In the genomic region with DNA sequence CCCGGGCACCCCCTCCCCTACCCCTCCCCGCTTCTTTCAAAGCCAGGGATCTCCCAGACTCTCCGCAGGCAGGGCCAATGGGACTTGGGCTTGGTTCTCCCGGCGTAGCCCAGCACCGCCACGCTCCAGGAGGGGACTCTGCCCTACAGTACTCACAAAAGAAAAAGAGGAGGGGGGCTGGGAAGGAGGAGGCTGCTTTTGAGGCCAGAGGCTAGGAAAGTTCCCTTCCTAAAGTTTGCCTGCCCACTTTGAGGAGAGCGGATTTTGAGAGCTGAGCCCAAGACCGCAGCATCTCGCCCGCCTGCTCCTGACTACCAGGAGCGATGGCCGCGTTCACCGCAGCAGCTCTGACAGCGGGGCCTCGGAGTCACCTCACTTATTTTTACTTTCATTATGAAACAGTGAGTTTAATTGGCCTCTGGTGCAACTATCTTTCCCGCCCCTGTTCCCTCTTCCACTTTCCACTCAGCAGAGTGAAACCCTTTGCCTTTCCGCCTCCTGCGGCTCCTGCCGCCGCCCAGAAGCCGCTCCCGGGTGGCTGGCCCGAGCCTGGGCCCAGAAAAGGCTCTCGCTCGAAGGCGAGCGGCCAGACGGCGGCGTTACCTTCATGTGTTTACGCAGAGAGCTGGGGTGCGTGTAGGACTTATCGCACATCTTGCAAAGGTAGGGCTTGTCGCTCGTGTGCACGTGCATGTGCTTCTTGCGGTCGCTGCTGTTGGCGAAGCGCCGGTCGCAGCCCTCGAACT, we compare ENCODE assay signal across 8 mouse cellular contexts. TPM values are rescaled to one million over a fixed set of nuclear protein-coding genes. Genes with fewer than 3 reads are reported as not detected.
DNase-seq lines count a peak whose midpoint lies in the region; ATAC-seq and TF ChIP-seq lines count a peak whose summit lies in the region.

A gene (plus strand): TSS at position 558 of the 746 bp plus-strand sequence.

- peaks cover 3% of the 10 kb centered on the region for H3K4me1 ChIP-seq in lung, adult 2 months (ENCODE audit: control insufficient read depth, insufficient read depth, low read length)
- H3K4me1 ChIP-seq in heart, embryonic 14.5 days (ENCODE audit: control insufficient read depth in 2 of 2, insufficient read depth in 2 of 2, low read length in 2 of 2): peaks cover 2 to 15% of the 10 kb centered on the region in 2 experiments; a peak in 3 of 4 replicates
- no peaks in the 10 kb centered on the region for H3K4me1 ChIP-seq in liver, embryonic 14.5 days (replicated peaks; ENCODE audit: control insufficient read depth in 2 of 2, insufficient read depth in 2 of 2, low read length in 1 of 2)
- H3K4me1 ChIP-seq in stomach, embryonic 15.5 days: peaks cover 15% of the 10 kb centered on the region

- H3K36me3 ChIP-seq in heart, embryonic 14.5 days (ENCODE audit: control insufficient read depth, insufficient read depth, low read length): no peaks in the 10 kb centered on the region
- no peaks in the 10 kb centered on the region for H3K36me3 ChIP-seq in liver, embryonic 14.5 days (replicated peaks; ENCODE audit: control insufficient read depth, insufficient read depth, low read depth)
- H3K36me3 ChIP-seq in stomach, embryonic 15.5 days: no peaks in the 10 kb centered on the region

- peaks cover 89% of the 10 kb centered on the region for H3K27me3 ChIP-seq in heart, embryonic 14.5 days (ENCODE audit: control insufficient read depth, insufficient read depth, low read length)
- H3K27me3 ChIP-seq in liver, embryonic 14.5 days (ENCODE audit: control insufficient read depth, insufficient read depth, low read length): peaks cover 85% of the 10 kb centered on the region
- peaks cover 75% of the 10 kb centered on the region for H3K27me3 ChIP-seq in stomach, embryonic 15.5 days (replicated peaks)

- no peak within 1 kb of the TSS for H3K27ac ChIP-seq in heart, embryonic 14.5 days (replicated peaks in 1 of 2; ENCODE audit: control insufficient read depth in 1 of 2, insufficient read depth in 1 of 2, low read depth in 2 of 2, low read length in 2 of 2)
- no peak within 1 kb of the TSS for H3K27ac ChIP-seq in liver, embryonic 14.5 days
- H3K27ac ChIP-seq in stomach, embryonic 15.5 days: no peak within 1 kb of the TSS

- H3K4me2 ChIP-seq in heart, embryonic 14.5 days (ENCODE audit: low read length): peak within 1 kb of the TSS; percentile 61
- H3K4me2 ChIP-seq in liver, embryonic 14.5 days (ENCODE audit: low read depth): peak within 1 kb of the TSS; percentile 41
- peak within 1 kb of the TSS; percentile 50 for H3K4me2 ChIP-seq in stomach, embryonic 15.5 days

- TF ChIP-seq EP300 in liver, embryonic 14.5 days (IDR thresholded peaks at IDR 0.05; ENCODE audit: low read depth): no peak

- DNase-seq in lung, adult 2 months: no peak
- no peak for DNase-seq in lung, postnatal 25 days (ENCODE audit: low spot score)
- peak; percentile 63 for DNase-seq in cerebellum, adult 9-11 months
- no peak for DNase-seq in liver, embryonic 14.5 days (ENCODE audit: low read depth in 3 of 3, low spot score in 3 of 3)
- no peak for DNase-seq in gastrocnemius, postnatal 4 days (ENCODE audit: low spot score in 2 of 2)
- no peak for DNase-seq in left cerebral cortex, postnatal 25 days (ENCODE audit: low spot score in 2 of 2)

- 3% methylated on average over 45 of the region's 45 CpGs for WGBS in lung, adult 2 months
- under 1% methylated on average over 45 of the region's 45 CpGs for WGBS in heart, embryonic 14.5 days
- WGBS in liver, embryonic 14.5 days (ENCODE audit: insufficient replicate concordance): 1% methylated on average over 44 of the region's 45 CpGs
- WGBS in stomach, embryonic 15.5 days: 1% methylated on average over 39 of the region's 45 CpGs

- TF ChIP-seq POLR2A in lung, adult 2 months (IDR thresholded peaks at IDR 0.05; ENCODE audit: borderline replicate concordance, extremely low read depth, low read depth, low read length): no peak

- H3K9me3 ChIP-seq in heart, embryonic 14.5 days (ENCODE audit: control insufficient read depth, low read length): no peaks in the 10 kb centered on the region
- no peaks in the 10 kb centered on the region for H3K9me3 ChIP-seq in liver, embryonic 14.5 days (ENCODE audit: control insufficient read depth, low read length)
- H3K9me3 ChIP-seq in stomach, embryonic 15.5 days: no peaks in the 10 kb centered on the region

- TF ChIP-seq CTCF in lung, adult 2 months (IDR thresholded peaks at IDR 0.05; ENCODE audit: insufficient read depth, low read length): no peak
- TF ChIP-seq CTCF in liver, embryonic 14.5 days (IDR thresholded peaks at IDR 0.05; ENCODE audit: low read depth): no peak

- intact Hi-C loops in left cerebral cortex, postnatal 25 days (cut with DNase I): loop anchor here (5.0 to 10.0 kb wide), 3 partner anchors 237 to 1485 kb away; no protein-coding TSS in a partner anchor

- H3K9ac ChIP-seq in heart, embryonic 14.5 days (ENCODE audit: low read length): no peak within 1 kb of the TSS
- no peak within 1 kb of the TSS for H3K9ac ChIP-seq in liver, embryonic 14.5 days (replicated peaks)
- no peak within 1 kb of the TSS for H3K9ac ChIP-seq in stomach, embryonic 15.5 days

- peak within 1 kb of the TSS; percentile 14 for H3K4me3 ChIP-seq in lung, adult 2 months (replicated peaks; ENCODE audit: extremely low read depth, low read depth, low read length)
- peak within 1 kb of the TSS; percentile 41 to 44 for H3K4me3 ChIP-seq in heart, embryonic 14.5 days (ENCODE audit: control insufficient read depth in 1 of 2, insufficient read depth in 1 of 2, low read depth in 1 of 2, low read length in 2 of 2)
- peak within 1 kb of the TSS in 1 of 2 experiments; percentile 29; a peak in 2 of 4 replicates for H3K4me3 ChIP-seq in liver, embryonic 14.5 days (ENCODE audit: insufficient read depth in 1 of 2, low read depth in 2 of 2, low read length in 2 of 2)
- H3K4me3 ChIP-seq in stomach, embryonic 15.5 days (replicated peaks): peak within 1 kb of the TSS; percentile 32

- no peak for ATAC-seq in heart, embryonic 14.5 days (ENCODE audit: insufficient number of reproducible peaks, insufficient read depth, low FRiP score, low read depth)
- ATAC-seq in liver, embryonic 14.5 days (ENCODE audit: insufficient read depth): no peak
- ATAC-seq in stomach, embryonic 15.5 days (ENCODE audit: insufficient read depth, low FRiP score, low read depth): peak; percentile 39; the same call in 1 of the 2 replicates

RNA-seq across cellular contexts. Expression of the gene that starts here (rescaled TPM):
- polyA plus RNA-seq in lung, adult 2 months (2012; rRNA removed): not detected in 2 replicates
- not detected in 2 replicates for polyA plus RNA-seq in heart, embryonic 14.5 days (2014; fragmentation: Nextera tagmentation; extraction: Ambion mirVana)
- 0.01 and 0.11 TPM in 2 replicates for polyA plus RNA-seq in liver, embryonic 14.5 days (2012; rRNA removed)
- not detected in 2 replicates for polyA plus RNA-seq in liver, embryonic 14.5 days (2014; fragmentation: Nextera tagmentation; extraction: Ambion mirVana)
- 0.06 TPM in 1 of 2 replicates, not detected in the other for polyA plus RNA-seq in stomach, embryonic 15.5 days (2015; fragmentation: Nextera tagmentation; extraction: Ambion mirVana)
- total RNA-seq in gastrocnemius, postnatal 4 days (2021): under 1 TPM; 0.73 to 0.78 TPM
- total RNA-seq in left cerebral cortex, postnatal 25 days (2021): 1 to 10 TPM; 2.3 to 3.0 TPM

Comparison
In these comparisons a context has a peak if more than half of its experiments do, and no peak if none do; other contexts are left out.
1. Peak in ATAC-seq, H3K4me3 ChIP-seq and H3K4me2 ChIP-seq in stomach, embryonic 15.5 days; RNA of the gene not detected or under 1 TPM.